Mouse (Mus musculus): ENCODE results near the gene Cdc14a.
A peak's percentile ranks its signal among the peaks of the same experiment; 100 is the strongest.

Gene Cdc14a

GRCm38 (mm10) chr3:116423353-116424159, at the start of gene Cdc14a:
Cdc14a (minus strand) TSS chr3:116424032.
- DNase-seq (ENCODE audit: low read depth, low spot score), result peak; percentile 91

DNA sequence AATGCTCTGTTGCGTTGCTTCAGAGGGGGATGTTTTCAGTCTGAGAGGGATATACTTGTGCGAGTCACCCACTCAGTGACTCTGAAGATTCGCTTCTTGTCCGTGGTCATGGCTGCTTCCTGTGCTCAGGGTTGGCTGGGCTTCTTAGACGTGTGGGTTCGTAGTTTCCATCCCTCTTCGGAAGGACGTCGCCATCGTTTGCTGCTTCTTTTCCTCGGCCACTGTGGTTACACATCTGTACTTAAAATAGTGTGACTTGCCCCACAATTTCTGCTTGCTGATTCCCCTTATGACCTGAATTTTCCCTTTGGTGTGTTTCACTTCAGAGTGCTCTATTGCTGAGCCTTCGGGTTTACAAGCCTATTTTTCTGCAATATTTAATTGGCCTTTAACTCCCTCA, 41.9 kb upstream of the Cdc14a start:
- no peak for DNase-seq (ENCODE audit: low read depth, low spot score)

- no peak for DNase-seq (ENCODE audit: low read depth, low spot score)
Measured at GRCm38 (mm10) chr3:116464318-116464717, 40.5 kb upstream of the Cdc14a start.

DNA sequence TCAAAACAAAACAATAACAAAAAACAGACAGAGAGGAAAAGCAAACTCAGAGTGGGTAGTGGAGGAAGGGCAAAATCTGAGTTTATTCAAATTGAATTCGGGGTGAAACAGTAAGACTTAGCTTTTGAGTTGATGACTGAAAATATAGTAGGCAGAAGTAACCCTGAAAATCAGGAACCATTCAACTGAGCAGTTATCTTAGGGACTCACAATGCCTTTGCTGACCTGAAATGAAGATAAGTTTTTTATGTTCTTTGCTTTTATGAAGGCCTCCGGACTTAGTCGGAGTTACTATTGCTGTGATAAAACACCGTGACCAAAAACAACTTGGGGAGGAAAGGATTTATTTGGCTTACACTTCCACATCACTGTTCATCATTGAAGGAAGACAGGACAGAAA, 37.2 kb upstream of the Cdc14a start:
- no peak for DNase-seq (ENCODE audit: low read depth, low spot score)

- no peak for DNase-seq (ENCODE audit: low read depth, low spot score)
Measured at GRCm38 (mm10) chr3:116454529-116454928, 30.7 kb upstream of the Cdc14a start.

- no peak for DNase-seq (ENCODE audit: low read depth, low spot score)
Measured at GRCm38 (mm10) chr3:116450741-116451140, 26.9 kb upstream of the Cdc14a start.

DNA sequence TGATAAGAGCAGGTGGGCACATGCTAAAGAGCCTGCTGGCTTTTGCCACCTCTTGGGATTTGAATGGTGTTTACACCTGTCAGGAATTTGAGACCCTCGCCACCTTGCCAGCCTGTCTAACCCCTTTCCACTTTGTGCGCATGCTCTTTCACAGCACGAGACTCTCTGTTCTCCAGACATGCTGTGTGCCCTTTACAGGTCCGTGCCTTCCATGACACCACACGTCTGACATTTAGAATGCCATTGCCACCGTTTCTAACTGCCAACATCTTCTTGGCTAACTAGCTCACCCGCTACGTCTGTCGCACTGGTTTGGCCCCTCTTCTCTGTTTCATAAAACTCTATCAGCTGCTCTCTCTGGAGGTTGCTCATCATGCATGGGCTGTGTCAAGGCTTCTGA, 20.5 kb upstream of the Cdc14a start:
- no peak for DNase-seq (ENCODE audit: low read depth, low spot score)

GRCm38 (mm10) chr3:116442788-116443187, 19.0 kb upstream of the Cdc14a start:
- DNase-seq (ENCODE audit: low read depth, low spot score), result no peak

- no peak for DNase-seq (ENCODE audit: low read depth, low spot score)
Measured at GRCm38 (mm10) chr3:116441518-116442205, 17.8 kb upstream of the Cdc14a start.

DNA sequence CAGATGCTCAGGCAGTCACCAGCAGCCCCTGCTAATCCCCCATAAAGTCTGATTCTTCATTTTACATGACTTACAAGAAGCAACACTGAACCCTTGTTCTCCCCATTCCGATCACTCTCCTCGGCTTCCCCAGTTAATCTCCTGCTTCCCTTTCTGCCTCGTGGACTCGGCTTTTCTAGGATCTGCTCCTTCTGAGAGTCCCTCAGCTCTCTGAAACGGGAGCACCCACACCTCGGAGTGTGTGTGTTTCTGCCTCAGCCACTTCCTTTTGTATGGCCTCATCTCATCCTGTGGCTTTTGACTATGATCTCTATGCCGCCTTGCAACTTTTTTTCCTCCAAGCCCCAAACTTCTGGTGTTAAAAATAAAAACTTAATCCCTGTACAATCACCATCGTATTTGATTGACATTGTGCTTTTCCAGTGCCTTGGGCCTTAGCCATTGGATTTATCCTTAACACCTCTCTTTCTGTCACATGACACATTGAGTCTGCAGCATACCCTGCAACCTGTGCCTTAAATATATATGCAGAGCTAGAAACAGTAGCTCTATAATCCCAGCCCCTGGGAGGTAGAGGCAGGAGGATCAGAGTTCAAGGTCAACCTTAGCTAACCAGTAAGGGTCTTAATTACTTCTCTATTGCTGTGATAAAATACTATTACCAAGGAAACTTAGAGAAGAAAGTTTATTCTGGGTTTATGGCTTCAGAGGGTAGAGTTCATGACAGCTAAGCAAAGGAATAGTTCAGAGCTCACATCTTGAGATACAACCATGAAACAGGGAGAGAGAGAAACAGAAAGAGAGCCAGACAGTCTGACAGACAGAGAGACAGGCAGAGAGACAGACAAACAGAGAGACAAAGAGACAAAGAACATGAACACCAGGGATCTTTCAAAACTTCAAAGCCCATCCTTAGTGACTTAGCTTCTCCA, 16.5 kb upstream of the Cdc14a start:
- no peak for DNase-seq (ENCODE audit: low read depth, low spot score)

DNA sequence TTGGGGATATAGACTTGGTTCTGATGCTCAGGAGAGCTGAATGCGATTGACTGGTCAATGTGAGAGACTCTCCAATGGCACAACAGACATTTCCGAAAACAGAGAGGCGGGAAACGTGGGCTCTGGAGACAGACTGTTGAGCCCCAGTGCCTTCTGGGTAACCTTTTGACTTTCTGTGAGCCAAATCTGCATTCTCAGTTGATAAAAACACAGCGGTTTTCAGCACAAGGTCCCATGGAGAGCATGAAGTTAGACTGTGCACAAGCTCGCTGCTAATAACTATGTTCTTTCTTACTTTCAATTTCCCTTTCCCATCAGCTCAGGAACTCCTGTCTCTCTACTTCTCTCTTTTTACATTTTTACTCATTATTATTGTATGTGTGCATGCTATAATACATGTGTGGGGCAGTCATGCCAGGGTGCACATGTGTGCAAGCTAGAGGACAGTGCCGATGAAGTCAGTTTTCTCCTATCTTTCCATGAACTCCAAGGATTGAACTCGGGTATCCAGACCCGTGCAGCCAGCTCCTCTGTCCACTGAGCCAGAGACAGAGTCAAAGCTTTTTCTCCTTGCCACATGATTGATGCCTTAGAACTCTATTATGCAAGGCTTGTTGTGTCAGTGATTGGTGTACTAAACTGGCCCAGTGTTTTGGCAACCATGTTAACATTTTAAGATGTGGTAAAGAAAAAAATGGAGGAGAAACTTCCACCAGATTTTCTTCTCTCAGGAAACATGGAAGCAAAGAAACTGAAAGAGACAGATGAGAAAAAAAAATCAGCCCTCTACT, 13.2 kb upstream of the Cdc14a start:
- no peak for DNase-seq (ENCODE audit: low read depth, low spot score)

- no peak for DNase-seq (ENCODE audit: low read depth, low spot score)
Measured at GRCm38 (mm10) chr3:116436113-116436512, 12.3 kb upstream of the Cdc14a start.

- no peak for DNase-seq (ENCODE audit: low read depth, low spot score)
Measured at GRCm38 (mm10) chr3:116434757-116435156, 10.9 kb upstream of the Cdc14a start.

DNA sequence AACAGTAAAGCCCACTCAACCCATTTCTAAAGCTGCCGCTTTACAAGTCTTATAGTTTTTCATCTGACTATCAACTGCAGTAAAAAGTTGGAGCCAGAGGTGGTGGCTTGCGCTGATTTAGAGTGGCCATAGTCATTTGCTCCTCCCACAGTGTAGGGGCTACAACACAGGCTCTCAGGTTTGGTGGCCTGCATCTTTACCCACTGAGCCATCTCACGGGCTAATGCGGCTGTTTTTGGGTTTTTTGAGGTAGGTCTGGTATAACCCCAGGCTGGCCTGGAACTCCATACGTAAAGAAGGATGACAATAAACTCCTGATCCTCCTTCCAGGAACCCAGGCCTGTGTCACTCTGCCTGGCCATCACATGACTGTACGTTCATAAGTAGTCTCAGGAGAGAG, 2.1 kb upstream of the Cdc14a start:
- DNase-seq (ENCODE audit: low read depth, low spot score), result no peak

DNA sequence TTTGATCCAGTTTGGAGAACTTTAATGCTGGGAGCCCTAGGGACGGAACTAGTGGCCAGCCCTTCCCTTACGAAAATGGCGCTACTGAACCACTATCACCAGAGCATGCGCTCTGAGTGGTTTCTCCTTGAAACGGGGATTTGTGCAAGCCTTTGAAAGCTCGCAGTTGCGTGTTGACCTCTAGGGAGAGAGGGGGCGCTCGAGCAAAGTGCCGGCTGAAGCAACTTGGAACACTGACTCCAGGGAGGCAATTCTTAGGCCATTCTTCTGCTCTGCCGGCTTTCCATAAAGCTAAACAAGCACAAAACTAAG, 1.1 kb upstream of the Cdc14a start:
- peak; percentile 94 for DNase-seq (ENCODE audit: low read depth, low spot score)

GRCm38 (mm10) chr3:116424160-116424972, 534 bp upstream of the Cdc14a start:
- peak; percentile 51 for DNase-seq (ENCODE audit: low read depth, low spot score)

DNA sequence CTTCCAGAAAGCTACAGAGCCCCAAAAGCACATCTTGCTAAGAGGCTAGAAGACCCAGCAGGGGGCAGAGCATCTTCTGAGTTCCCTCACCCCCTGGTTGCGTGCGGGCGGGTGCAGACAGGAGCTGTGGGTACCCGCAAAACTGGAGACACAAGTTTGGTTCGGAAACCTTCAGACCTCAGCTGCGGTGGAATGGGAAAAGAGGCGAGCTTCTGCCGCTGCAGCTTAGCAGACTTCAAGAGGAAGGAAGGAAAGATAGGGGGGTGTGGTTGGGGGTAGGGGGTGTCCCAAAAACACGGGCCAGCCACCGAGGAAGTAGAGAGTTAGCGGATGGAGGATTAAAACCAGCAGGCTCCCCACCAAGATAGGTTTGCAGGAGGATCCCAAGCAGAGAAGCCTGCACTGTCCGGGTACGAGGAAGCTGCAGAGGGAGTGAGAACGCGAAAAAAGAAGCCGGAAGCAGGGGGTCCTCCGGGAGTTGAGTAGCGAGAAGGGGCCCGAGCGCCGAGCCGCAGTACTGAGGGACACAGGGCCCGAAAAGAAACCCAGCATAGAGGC, 958 bp downstream of the Cdc14a start:
- DNase-seq (ENCODE audit: low read depth, low spot score), result peak; percentile 67

DNA sequence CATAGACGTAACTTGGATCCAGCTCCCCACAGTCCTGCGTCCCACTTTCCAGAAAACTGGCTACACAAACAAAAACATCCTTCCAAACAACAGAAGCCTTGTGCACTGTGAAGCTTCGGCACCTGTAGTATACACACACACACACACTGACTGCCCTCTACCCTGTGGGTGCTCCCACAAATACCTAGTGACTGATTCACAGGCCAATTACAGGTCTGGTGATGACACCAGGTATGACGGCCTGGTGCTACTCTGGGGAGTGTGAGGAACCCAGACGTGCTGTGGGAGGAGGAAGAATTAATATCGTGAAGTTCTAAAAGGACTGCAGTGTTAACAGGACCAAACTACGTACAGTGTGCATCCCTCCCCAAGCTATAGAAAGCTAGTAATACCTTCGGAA, 1.8 kb downstream of the Cdc14a start:
- no peak for DNase-seq (ENCODE audit: low read depth, low spot score)

DNA sequence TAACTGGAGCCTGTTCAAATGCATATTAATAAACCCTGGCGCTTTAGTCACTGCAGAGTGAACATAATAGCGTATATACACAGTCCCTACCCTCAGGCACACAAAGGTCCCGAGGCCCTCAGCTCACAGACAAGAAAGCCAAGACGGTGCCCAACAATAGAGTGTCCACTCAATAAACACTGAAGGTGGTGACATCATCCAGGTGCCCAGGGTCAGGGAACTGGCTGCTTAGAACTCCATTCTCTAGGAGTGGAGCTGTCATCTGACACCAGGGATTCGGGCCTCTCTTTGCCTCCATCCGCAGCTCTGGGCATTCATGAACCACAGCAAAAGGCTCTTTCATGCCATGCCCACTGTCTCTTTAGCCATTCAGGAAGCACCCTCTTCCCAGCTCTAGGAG, 2.7 kb downstream of the Cdc14a start:
- no peak for DNase-seq (ENCODE audit: low read depth, low spot score)

- DNase-seq (ENCODE audit: low read depth, low spot score), result no peak
Measured at GRCm38 (mm10) chr3:116419791-116420190, 4.0 kb downstream of the Cdc14a start.
